Mouse (Mus musculus) ES-Bruce4 (cell line): ENCODE data around the gene Hist1h2ah. TPM values are rescaled to one million over a fixed set of nuclear protein-coding genes. Genes with fewer than 3 reads are reported as not detected.
"Not testable (repeated sequence)": the region's sequence is repeated elsewhere in the genome, so short reads cannot be mapped to it uniquely, and the experiment has no call there.

Experiments
- H3K27ac ChIP-seq: 2 replicates; pipeline ENCODE4 v1.5.1; 2012; ENCODE audit warnings: low read length, inconsistent platforms; ENCODE audit not compliant: insufficient read depth
- H3K27me3 ChIP-seq: 2 replicates; pipeline ENCODE4 v1.6.1; 2012; ENCODE audit warnings: mild to moderate bottlenecking, low read length, inconsistent platforms; ENCODE audit not compliant: control insufficient read depth, poor library complexity, insufficient read depth, severe bottlenecking
- H3K36me3 ChIP-seq: 2 replicates; pipeline ENCODE4 v1.6.1; 2012; ENCODE audit warnings: inconsistent platforms, mild to moderate bottlenecking, low read length, moderate library complexity; ENCODE audit not compliant: control insufficient read depth, poor library complexity, insufficient read depth, severe bottlenecking
- H3K4me1 ChIP-seq: one replicate; pipeline ENCODE4 v1.8.1; 2011; ENCODE audit warnings: low read length; ENCODE audit not compliant: control insufficient read depth, insufficient read depth
- H3K4me3 ChIP-seq: 2 replicates; pipeline ENCODE4 v1.5.1; 2011; ENCODE audit warnings: low read depth, mild to moderate bottlenecking, low read length
- H3K9ac ChIP-seq: 2 replicates; pipeline ENCODE4 v1.6.1; 2012; ENCODE audit warnings: low read depth, mild to moderate bottlenecking, inconsistent platforms; ENCODE audit not compliant: poor library complexity, severe bottlenecking
- H3K9me3 ChIP-seq: replicated peaks from 2 replicates; pipeline ENCODE4 v1.6.1; 2012; ENCODE audit warnings: mild to moderate bottlenecking, low read length, inconsistent platforms; ENCODE audit not compliant: control insufficient read depth, poor library complexity, insufficient read depth, severe bottlenecking
- CTCF ChIP-seq: IDR thresholded peaks from one replicate; pipeline ENCODE4 v1.8.1; 2011; ENCODE audit warnings: low read depth, low read length
- EP300 ChIP-seq: IDR thresholded peaks from 2 replicates; pipeline ENCODE4 v1.6.1; 2011; ENCODE audit warnings: low read depth, low read length; ENCODE audit not compliant: insufficient read depth
- POLR2A ChIP-seq: IDR thresholded peaks from one replicate; pipeline ENCODE4 v1.8.1; 2011; ENCODE audit warnings: low read length; ENCODE audit not compliant: insufficient read depth
- polyA plus RNA-seq: library from polyadenylated mRNA; stranded (reverse); fragments of >200 nt; gene quantifications from 2 replicates; pipeline ENCODE4 v1.2.4, GENCODE M21; 2011; ENCODE audit warnings: low read depth; ENCODE audit not compliant: missing spikeins, insufficient read depth, insufficient read length

The Hist1h2ah gene
- polyA plus RNA-seq: 13.0 and 17.2 TPM in 2 replicates

GRCm38 (mm10) chr13:22035267-22036148 lies at the start of gene Hist1h2ah, which contains the start of gene Hist1h2bk:
Gene Hist1h2ah (minus strand): TSS chr13:22035568.
Gene Hist1h2bk (plus strand): TSS chr13:22035870.
- H3K36me3 ChIP-seq, H3K9me3 ChIP-seq, H3K27me3 ChIP-seq, H3K4me1 ChIP-seq: not testable (repeated sequence)
- Histone ChIP-seq H3K9ac (peak within 1 kb of the TSS; percentile 99), H3K27ac (peak within 1 kb of the TSS; percentile 98), H3K4me3 (peak within 1 kb of the TSS; percentile 80)
- peak; percentile 36 for TF ChIP-seq POLR2A

GRCm38 (mm10) chr13:22084140-22084539 lies 48.8 kb upstream of the Hist1h2ah start, which contains the start of gene Vmn1r188:
Gene Vmn1r188 (plus strand): TSS chr13:22084440.
- not testable (repeated sequence) for H3K9ac ChIP-seq, H3K9me3 ChIP-seq, H3K36me3 ChIP-seq, H3K27ac ChIP-seq, H3K27me3 ChIP-seq, H3K4me1 ChIP-seq, H3K4me3 ChIP-seq

GRCm38 (mm10) chr13:22063468-22063867 lies 28.1 kb upstream of the Hist1h2ah start:
- TF ChIP-seq POLR2A (no peak), EP300 (no peak), CTCF (no peak)
- H3K4me1 ChIP-seq: no peaks in the 10 kb centered on the region

GRCm38 (mm10) chr13:22061422-22061821 lies 26.1 kb upstream of the Hist1h2ah start:
- no peak overlapping the region for H3K9ac ChIP-seq
- TF ChIP-seq EP300: no peak
- H3K9me3 ChIP-seq: 0 out of 2 replicates have a peak, but pooled peaks cover 2% of the 10 kb centered on the region
- H3K36me3 ChIP-seq: no peaks in the 10 kb centered on the region
- no peaks in the 10 kb centered on the region for H3K27me3 ChIP-seq
- no peak overlapping the region for H3K4me3 ChIP-seq
- no peak overlapping the region for H3K27ac ChIP-seq
- no peaks in the 10 kb centered on the region for H3K4me1 ChIP-seq

More at GRCm38 (mm10) chr13:22063468-22063867, 28.1 kb upstream of the Hist1h2ah start:
- no peak overlapping the region for H3K4me3 ChIP-seq
- no peaks in the 10 kb centered on the region for H3K36me3 ChIP-seq
- H3K9ac ChIP-seq: no peak overlapping the region
- no peaks in the 10 kb centered on the region for H3K9me3 ChIP-seq
- H3K27ac ChIP-seq: no peak overlapping the region
- no peaks in the 10 kb centered on the region for H3K27me3 ChIP-seq

- Histone ChIP-seq H3K27ac (no peak overlapping the region), H3K9me3 (0 out of 2 replicates have a peak, but pooled peaks cover 2% of the 10 kb centered on the region), H3K9ac (no peak overlapping the region), H3K4me3 (no peak overlapping the region), H3K4me1 (no peaks in the 10 kb centered on the region), H3K27me3 (no peaks in the 10 kb centered on the region), H3K36me3 (no peaks in the 10 kb centered on the region)
- no peak for TF ChIP-seq CTCF
- no peak for TF ChIP-seq POLR2A
- no peak for TF ChIP-seq EP300
Observed at GRCm38 (mm10) chr13:22053754-22054153, 18.4 kb upstream of the Hist1h2ah start.

- H3K27me3 ChIP-seq: no peaks in the 10 kb centered on the region
- H3K9ac ChIP-seq: peak overlapping the region; percentile 54
- peaks cover 1% of the 10 kb centered on the region for H3K4me1 ChIP-seq
- TF ChIP-seq CTCF (no peak), POLR2A (no peak), EP300 (no peak)
- peak overlapping the region; percentile 93 for H3K4me3 ChIP-seq
- H3K27ac ChIP-seq: no peak overlapping the region
- H3K9me3 ChIP-seq: no peaks in the 10 kb centered on the region
- H3K36me3 ChIP-seq: no peaks in the 10 kb centered on the region
Observed at GRCm38 (mm10) chr13:22051523-22051859, 16.1 kb upstream of the Hist1h2ah start.
